Mouse (Mus musculus) kidney, adult 9 months (tissue): ENCODE data around the gene Ccdc116.
"Not testable (repeated sequence)": the region's sequence is repeated elsewhere in the genome, so short reads cannot be mapped to it uniquely, and the experiment has no call there.

ENCODE experiments used
- DNase-seq: peaks from one replicate; pipeline ENCODE4 v3.0.0; 2022

The Ccdc116 gene

DNA sequence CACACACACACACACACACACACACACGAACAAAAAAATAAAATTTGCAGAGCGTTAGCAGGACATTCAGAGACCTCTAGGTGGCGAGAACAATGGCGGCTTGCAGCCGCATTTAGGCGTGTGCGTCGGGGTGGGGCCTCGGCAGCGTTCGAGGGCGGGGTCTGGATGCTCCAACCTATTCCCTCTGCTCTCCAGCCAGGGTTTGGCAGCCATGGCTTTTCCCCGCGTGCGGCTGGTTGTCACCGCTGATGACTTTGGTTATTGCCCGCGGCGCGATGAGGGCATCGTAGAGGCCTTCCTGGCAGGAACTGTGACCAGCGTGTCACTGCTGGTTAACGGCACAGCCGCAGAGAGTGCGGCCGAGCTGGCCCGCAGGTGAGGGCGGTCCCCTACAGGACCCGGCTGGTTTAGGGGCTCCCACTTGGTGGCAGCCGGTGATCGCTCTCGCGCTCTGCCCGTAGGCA is at the start of gene Ccdc116:
TSS of gene Ccdc116 (minus strand) at position 458 of the 464 bp plus-strand sequence.
- peak; percentile 70 for DNase-seq

- no peak for DNase-seq
These were observed 46.8 kb upstream of the Ccdc116 start for GRCm38 (mm10) chr16:17193823-17194222.

DNA sequence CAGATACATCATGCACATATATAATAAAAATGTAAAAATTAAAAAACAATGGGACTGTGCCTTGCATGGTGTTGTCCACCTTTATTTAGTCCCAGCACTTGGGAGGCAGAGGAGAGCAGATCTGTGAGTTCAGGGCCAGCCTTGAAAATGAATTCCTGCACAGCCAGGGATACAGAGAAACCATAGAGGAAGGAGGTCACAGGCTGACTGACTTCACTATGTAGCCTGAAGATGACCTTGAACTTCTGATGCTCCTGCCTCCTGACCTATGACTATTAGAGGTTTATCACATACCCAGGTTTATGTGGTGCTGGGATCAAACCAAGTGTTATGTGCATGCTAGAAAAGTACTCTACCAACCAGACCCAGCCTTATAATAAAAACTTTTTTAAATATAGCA is 38.4 kb upstream of the Ccdc116 start:
- no peak for DNase-seq

GRCm38 (mm10) chr16:17183003-17183402 is 36.0 kb upstream of the Ccdc116 start:
- DNase-seq, result no peak

DNA sequence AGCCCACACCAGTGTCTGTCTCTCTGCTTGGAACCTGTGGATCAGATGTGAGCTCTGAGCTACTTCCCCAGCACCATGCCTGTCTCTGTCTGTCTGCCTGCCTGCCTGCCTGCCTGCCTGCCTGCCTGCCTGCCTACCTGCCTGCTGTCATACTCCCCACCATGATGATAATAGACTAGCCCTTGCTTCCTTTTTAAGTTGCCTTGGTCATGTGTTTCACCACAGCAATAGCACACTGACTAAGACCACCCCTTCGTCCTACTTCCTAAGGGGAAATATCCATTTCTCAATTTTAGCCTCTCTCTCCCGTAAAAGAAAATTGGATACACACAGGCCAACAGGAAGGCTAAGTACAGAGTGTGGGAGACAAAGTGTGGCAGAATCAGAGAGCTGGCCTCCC is 35.1 kb upstream of the Ccdc116 start:
- DNase-seq, result no peak

DNA sequence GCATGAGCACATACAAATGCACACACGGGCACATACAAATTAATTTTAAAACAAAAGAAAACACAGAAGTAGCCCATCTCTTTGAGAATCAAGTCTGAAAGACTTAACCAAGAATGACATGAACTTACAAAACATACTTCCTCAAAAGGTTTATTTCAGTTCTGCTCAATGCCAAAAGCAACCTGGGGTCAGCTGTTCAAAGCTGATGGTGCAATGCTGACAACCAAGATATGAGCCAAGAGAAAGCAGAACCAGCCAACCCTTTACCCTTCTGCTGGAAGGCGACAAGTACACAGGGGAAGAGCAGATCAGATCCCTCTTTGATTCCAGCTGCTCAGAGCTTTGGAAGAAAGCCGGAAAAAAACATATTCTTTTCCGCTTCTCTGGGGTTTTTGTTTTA is 34.4 kb upstream of the Ccdc116 start:
- DNase-seq, result peak; percentile 17

- no peak for DNase-seq
These were observed 32.7 kb upstream of the Ccdc116 start for GRCm38 (mm10) chr16:17179706-17180105.

- no peak for DNase-seq
These were observed 30.7 kb upstream of the Ccdc116 start for GRCm38 (mm10) chr16:17177623-17178170.

DNA sequence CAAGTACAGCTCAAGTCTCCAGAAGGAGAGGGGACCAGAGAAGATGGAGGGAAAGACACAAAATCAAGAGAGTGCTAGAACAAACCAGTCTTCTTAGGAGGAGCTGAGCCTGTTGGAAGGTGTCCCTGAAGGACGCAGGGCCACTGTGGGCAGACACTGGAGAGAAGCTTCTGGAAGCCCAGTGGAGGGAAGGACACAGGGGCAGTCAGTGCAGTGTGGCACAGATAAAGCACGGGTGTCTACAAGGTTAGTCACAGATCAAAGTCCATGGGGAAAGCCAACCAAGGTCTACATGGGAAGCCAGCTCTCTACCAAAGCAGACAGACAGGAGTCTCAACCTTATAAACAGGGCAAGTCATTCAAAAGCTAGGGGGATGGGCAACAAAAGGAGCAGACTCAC is 28.7 kb upstream of the Ccdc116 start:
- no peak for DNase-seq

DNA sequence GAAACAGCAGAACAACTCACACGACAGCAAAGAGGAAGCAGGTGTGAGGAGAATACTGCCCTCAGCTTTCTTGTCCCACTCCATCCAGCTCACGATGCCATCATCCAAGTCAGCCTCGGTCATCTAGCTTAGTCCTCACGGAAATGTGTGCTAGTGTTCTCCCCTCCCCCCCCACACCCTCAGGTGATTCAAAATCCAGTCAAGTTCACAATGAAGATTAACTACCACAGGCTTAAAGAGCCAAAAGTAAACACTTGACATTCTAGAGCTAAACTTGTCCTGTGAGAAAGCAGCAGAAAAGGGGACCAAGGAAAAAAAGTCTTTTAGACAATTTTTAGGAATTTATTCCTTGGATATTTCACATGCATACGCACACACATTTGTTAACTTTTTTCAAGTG is 21.0 kb upstream of the Ccdc116 start:
- no peak for DNase-seq

- peak; percentile 33 for DNase-seq
These were observed 20.1 kb upstream of the Ccdc116 start for GRCm38 (mm10) chr16:17167179-17167578.

DNA sequence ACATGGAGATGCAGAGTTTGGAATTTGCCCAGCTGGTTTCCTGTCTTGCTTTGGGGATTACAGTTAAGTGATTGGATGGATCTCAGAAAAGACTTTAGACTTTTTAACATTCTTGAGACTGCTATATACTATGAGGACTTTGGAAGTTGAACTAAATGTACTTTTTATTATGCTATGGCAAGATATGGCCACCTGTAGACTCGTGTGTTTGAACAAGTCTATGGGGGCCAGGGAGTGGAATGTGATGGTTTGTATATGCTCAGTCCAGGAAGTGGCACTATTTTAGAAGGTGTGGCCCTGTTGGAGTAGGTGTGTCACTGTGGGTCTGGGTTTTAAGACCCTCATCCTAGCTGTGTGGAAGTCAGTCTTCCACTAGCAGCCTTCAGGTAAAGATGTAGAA is 18.4 kb upstream of the Ccdc116 start:
- not testable (repeated sequence) for DNase-seq

- DNase-seq, result peak; percentile 21
These were observed 7.3 kb upstream of the Ccdc116 start for GRCm38 (mm10) chr16:17154346-17154745.

DNA sequence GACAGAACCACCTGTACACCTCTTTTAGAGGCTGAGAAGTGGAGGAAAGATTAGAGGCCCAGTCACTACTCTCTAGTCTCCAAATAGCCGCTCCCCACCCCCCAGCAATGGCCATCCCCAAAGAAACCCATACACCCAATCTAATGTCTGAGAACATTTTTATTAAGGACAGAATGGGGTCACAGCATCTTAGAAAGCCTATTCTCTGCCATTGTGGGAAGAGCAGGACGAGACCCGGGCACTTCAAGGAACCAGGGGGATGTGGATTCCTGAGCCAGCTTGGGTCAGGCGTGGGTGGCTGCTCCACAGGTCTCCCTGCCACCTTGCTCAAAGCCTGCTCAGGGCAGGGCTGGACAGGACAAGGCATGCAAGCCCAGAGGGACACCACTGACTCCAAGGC is 4.8 kb upstream of the Ccdc116 start:
- DNase-seq, result no peak

- peak; percentile 72 for DNase-seq
These were observed 3.7 kb upstream of the Ccdc116 start for GRCm38 (mm10) chr16:17150520-17151258.

- DNase-seq, result no peak
These were observed 1.1 kb upstream of the Ccdc116 start for GRCm38 (mm10) chr16:17148084-17148483.

DNA sequence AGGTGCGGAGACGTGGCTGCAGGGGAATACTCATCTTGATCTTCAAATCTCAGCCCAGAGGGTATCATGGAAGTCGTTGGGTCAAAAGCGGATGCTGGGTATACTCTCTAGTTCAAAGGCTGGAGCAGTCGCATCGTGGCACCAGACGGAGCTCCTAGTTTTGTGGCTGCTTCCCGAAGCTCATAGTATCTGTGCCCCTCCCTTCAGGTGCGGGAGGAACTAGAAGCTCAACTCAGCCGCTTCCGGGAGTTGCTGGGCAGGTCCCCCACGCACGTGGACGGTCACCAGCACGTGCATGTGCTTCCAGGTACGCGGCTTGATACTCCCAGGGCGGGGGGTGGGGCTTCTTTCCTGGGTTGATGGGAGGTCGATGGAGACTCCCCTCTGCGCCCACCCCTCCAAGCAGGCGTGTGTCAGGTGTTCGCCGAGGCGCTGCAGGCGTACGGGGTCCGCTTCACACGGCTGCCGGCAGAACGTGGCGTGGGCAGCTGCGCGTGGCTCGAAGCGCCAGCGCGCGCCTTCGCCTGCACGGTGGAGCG is 431 bp upstream of the Ccdc116 start:
- DNase-seq, result peak; percentile 14

DNA sequence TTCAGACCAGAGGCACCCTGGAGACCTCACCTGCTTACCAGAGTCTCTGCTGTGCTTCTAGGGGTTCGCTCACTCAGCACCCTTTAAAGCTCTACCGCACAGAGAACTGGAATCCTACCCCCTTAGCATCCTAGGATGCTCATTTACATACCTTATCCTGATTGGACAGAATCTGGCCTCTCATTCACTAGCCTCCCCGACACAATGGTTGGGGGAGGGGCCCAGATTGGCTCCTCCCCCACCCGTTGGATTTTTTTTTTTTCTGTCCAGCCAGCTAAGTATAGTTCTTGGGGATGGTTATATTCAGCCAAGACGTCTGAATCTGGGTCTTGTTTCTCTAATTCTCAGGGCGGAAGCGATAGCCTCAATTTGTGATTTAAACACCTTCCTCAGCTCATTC is 2.7 kb downstream of the Ccdc116 start, which contains the start of gene Ydjc:
TSS of gene Ydjc (plus strand) at position 283 of the 400 bp plus-strand sequence.
- DNase-seq, result no peak

DNA sequence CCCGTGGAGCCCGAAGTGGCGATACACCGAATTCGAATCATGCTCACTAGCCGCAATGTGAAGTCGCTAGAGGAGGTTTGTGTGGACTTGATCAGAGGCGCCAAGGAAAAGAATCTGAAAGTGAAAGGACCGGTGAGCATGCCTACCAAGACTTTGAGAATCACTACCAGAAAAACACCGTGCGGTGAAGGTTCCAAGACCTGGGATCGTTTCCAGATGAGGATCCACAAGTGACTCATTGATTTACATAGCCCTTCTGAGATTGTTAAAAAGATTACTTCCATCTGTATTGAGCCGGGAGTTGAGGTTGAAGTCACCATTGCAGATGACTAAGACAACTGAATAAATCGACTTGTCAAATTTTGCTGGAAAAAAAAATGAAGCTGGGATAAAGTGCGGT is 9.7 kb downstream of the Ccdc116 start:
- no peak for DNase-seq

DNA sequence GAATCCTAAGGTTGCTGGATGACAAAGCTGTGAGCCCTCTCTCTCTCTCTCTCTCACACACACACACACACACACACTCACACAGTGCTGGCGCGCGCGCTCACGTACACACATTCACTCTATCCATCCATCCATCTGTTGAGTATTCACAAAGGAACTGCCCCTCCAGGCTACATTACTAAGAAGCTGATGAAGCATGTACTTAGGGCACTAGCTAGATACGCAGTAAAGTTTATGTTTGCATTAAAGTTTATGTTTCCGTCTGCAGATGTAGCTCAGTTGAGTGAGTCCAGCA is 14.2 kb downstream of the Ccdc116 start:
- DNase-seq, result no peak

DNA sequence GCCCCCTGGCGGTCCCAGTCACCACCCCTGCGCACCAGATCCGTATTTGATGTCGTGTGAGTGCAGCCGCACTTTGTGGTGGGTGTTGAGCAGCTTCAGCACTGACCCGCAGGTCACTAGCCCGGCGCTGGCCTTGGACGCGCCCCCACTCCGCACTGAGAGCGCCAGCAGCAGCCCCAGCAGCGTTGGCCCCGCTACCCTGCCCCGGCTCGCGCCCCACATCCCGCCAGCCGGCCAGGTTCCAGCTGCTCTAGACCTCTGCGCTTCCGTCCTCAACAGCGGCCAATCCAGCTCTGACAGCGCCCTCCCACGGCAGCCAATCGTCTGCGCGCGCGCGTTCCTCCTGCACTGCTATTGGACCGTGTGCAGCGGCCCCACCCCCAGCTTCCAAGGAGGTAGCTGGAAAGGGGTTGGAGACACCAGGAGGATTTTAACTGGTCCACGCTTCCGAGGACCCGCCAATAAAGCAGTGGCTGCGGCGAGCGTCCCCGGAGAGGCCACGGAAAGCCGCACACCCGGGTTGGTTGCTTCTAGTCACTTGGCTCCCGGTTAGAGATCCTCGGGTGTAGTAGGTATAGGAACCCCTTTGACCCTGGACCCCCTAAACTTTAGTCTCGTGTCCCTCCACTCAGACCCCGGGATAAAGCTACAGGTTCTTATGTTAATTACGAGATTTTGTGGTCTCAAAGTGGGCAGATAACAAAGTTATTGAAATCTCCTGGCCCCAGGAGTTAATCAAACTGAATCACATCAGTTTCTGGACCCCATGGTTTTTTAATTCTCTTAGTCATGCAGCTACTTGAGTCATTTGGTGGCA is 14.7 kb downstream of the Ccdc116 start, which contains the start of gene Sdf2l1:
TSS of gene Sdf2l1 (minus strand) at position 295 of the 817 bp plus-strand sequence.
- DNase-seq, result peak; percentile 98

DNA sequence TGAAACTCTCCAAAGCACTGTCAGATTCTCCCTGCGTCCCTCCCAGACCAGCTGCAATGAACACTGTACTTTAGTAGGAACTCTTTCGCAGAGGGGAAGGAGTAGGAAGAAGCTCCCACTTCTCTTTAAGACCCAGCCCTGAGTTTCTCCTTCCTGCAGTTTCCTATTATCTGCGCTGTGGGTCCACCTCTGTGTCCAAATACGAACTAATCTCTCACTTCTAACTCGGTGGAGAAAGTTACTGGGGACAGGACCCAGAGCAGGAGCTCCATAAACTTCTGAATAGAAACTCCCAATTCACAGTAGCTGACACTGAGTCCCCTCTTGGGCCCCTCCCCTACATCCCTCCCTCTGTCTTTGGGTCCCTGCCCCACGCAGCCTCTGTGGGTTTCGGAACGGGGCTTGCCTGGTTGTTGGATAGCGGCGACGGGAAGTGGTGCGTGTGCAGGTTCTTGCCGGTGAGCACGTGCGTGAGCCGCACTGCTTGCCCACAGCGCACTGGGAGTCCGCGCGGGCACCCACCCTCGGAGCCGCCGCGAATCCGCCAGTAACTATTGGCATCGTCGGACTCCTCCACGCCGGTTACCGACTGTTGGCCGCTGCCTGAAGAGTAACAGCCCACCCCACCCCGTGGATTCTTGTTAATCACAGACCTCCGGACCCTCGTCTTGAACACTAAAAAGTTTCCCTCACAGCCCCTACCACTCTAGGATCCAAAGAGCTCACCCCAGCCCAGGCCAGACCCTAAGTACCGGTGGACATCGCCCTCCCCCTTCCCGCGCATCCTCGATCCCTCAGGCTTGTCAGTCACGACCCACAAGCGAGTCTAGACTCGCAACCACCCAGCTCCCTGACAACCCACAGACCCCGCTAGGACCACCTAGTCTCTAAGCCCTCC is 15.6 kb downstream of the Ccdc116 start:
- no peak for DNase-seq
